Mouse (Mus musculus): Measurements from ENCODE around the gene Gldc.

- no peak for TF ChIP-seq CTCF (IDR thresholded peaks at IDR 0.05)
- TF ChIP-seq EP300 (IDR thresholded peaks at IDR 0.05), result peak; percentile 42; the same call in 1 of the 2 replicates
Measured at GRCm38 (mm10) chr19:30102620-30103019, 72.6 kb downstream of the Gldc start.

Measured in lung, postnatal 0 days (tissue).